Mouse (Mus musculus) neural tube, embryonic 11.5 days (tissue): ENCODE data around the gene Efna5. TPM values are rescaled to one million over a fixed set of nuclear protein-coding genes. Genes with fewer than 3 reads are reported as not detected.

Source experiments
- ATAC-seq: fragments of 200-750 bp; cut with Nextera tagmentation; 2 replicates; pipeline ENCODE4 v1.8.0; 2017; ENCODE audit warnings: moderate number of reproducible peaks, mild to moderate bottlenecking, moderate TSS enrichment, moderate library complexity; ENCODE audit not compliant: insufficient read depth, low FRiP score, low TSS enrichment
- DNase-seq: peaks from one replicate; pipeline ENCODE4 v3.0.0-alpha.2; 2015; ENCODE audit warnings: low spot score
- H3K27ac ChIP-seq: fragments of 300-500 bp; sonication (generic); 2 replicates; pipeline ENCODE4 v1.5.1; 2014; ENCODE audit warnings: low read depth, mild to moderate bottlenecking, low read length
- H3K27me3 ChIP-seq: fragments of 300-500 bp; sonication (generic); 2 replicates; pipeline ENCODE4 v1.6.1; 2014; ENCODE audit warnings: mild to moderate bottlenecking, low read length, mixed read lengths; ENCODE audit not compliant: control insufficient read depth, insufficient read depth
- H3K36me3 ChIP-seq: fragments of 300-500 bp; sonication (generic); 2 replicates; pipeline ENCODE4 v1.6.1; 2014; ENCODE audit warnings: mild to moderate bottlenecking, low read length, moderate library complexity, mixed read lengths; ENCODE audit not compliant: control insufficient read depth, insufficient read depth
- H3K4me1 ChIP-seq: fragments of 300-500 bp; sonication (generic); 2 replicates; pipeline ENCODE4 v1.6.1; 2014; ENCODE audit warnings: low read length, mixed read lengths; ENCODE audit not compliant: control insufficient read depth, insufficient read depth
- H3K4me2 ChIP-seq: fragments of 300-500 bp; sonication (generic); 2 replicates; pipeline ENCODE4 v1.6.1; 2014; ENCODE audit warnings: low read depth, mild to moderate bottlenecking, moderate library complexity
- H3K4me3 ChIP-seq: fragments of 300-500 bp; sonication (generic); 2 replicates; pipeline ENCODE4 v1.5.1; 2014; ENCODE audit warnings: low read depth, low read length
- H3K9ac ChIP-seq: fragments of 300-500 bp; sonication (generic); 2 replicates; pipeline ENCODE4 v1.6.1; 2014; ENCODE audit warnings: mild to moderate bottlenecking, low read length
- H3K9me3 ChIP-seq: fragments of 300-500 bp; sonication (generic); 2 replicates; pipeline ENCODE4 v1.6.1; 2016; ENCODE audit warnings: low read length; ENCODE audit not compliant: control insufficient read depth
- WGBS: fragments of 180-500 bp; shearing (Covaris S2); extraction: QIAGEN DNeasy Blood & Tissue Kit; methylation state at CpG from one replicate; pipeline ENCODE4 v1.1.7; 2014; 5-methylcytosine and 5-hydroxymethylcytosine counted together
- polyA plus RNA-seq: library from polyadenylated mRNA; unstranded; fragments of >200 nt; fragmentation: Nextera tagmentation; extraction: Ambion mirVana; gene quantifications from 2 replicates; pipeline ENCODE4 v1.2.1, GENCODE M21; 2014

Efna5 gene
- polyA plus RNA-seq, 1 experiment from 2014 or later: 40.1 TPM

DNA sequence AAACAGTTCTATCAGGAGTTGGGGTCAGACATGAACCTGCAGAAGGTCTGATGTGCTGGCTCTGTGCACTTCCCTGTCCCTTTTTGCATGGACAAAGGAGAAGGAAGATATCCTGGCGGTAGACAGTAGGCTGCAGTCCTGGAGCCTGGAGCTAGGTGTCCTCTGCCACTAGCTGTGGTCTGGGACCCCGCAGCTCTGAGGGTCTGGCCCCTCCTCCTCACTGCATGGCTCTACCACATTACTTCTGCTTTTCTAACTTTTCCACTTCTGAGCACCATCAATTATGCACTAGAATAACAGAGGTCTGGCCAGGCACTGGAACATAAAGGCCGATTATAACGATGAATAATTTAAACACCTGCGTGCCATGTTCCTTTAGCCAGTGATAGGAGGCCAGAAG is 36.8 kb downstream of the Efna5 start:
- Histone ChIP-seq H3K27ac (no peak overlapping the region), H3K36me3 (no peaks in the 10 kb centered on the region), H3K4me1 (peaks cover 3% of the 10 kb centered on the region; the same call in 1 of the 2 replicates), H3K27me3 (no peaks in the 10 kb centered on the region), H3K9ac (no peak overlapping the region), H3K4me2 (no peak overlapping the region), H3K4me3 (no peak overlapping the region), H3K9me3 (no peaks in the 10 kb centered on the region)
- ATAC-seq (peak; percentile 53), DNase-seq (peak; percentile 16)
- 53% methylated on average over 5 of the region's 5 CpGs for WGBS

DNA sequence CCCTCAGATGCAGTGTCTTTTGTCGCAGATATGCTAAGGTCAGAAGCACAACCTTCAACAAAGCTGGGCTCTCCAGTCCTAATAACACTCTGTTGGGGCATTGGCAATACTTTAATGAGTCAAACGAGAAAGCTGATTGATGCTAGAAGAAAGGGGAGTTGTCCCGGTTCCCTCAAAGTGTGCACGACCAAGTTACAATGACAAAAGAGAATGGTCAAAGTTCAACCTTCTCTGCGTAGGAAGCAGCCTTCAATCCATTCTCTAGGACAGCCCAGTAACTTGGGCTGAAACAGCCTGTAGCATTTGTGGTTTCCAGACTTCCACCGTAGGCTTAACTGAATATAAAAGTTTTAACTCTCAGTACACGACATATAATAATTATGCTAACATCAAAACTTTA is 43.8 kb downstream of the Efna5 start:
- DNase-seq: no peak
- WGBS: 43% methylated on average over 7 of the region's 7 CpGs
- Histone ChIP-seq H3K9ac (no peak overlapping the region), H3K4me1 (no peaks in the 10 kb centered on the region), H3K9me3 (no peaks in the 10 kb centered on the region), H3K27me3 (no peaks in the 10 kb centered on the region), H3K4me2 (no peak overlapping the region), H3K4me3 (no peak overlapping the region), H3K27ac (no peak overlapping the region), H3K36me3 (no peaks in the 10 kb centered on the region)
- ATAC-seq: no peak

DNA sequence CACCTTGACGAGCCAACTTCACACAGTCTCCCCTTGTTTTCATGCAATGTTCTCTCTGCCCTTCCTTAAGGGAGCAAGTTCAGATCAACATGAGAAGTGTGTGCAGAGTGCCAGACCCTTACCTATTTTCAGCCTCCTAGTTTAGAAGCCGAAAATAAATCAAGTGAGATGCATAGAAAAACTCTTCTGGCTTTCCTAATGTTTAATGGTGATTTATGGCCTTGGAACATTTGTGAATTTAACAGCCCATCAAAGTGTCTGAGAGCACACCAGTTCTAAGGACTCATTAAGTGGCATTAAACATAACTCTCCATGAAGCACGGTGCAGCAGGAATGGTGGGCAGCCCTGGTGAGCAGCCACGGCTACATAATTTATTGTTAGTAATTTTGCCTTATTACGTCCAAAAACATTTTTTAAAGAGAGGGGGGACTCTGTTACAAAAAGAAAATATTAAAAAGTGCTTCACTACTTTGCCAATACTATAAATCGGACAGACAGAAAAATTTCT is 44.5 kb downstream of the Efna5 start:
- ATAC-seq: no peak
- no peak for DNase-seq
- no peaks in the 10 kb centered on the region for H3K36me3 ChIP-seq
- no peaks in the 10 kb centered on the region for H3K27me3 ChIP-seq
- no peak overlapping the region for H3K9ac ChIP-seq
- H3K4me2 ChIP-seq: no peak overlapping the region
- 48% methylated on average over 6 of the region's 6 CpGs for WGBS
- H3K9me3 ChIP-seq: no peaks in the 10 kb centered on the region
- no peak overlapping the region for H3K4me3 ChIP-seq
- no peak overlapping the region for H3K27ac ChIP-seq
- no peaks in the 10 kb centered on the region for H3K4me1 ChIP-seq

DNA sequence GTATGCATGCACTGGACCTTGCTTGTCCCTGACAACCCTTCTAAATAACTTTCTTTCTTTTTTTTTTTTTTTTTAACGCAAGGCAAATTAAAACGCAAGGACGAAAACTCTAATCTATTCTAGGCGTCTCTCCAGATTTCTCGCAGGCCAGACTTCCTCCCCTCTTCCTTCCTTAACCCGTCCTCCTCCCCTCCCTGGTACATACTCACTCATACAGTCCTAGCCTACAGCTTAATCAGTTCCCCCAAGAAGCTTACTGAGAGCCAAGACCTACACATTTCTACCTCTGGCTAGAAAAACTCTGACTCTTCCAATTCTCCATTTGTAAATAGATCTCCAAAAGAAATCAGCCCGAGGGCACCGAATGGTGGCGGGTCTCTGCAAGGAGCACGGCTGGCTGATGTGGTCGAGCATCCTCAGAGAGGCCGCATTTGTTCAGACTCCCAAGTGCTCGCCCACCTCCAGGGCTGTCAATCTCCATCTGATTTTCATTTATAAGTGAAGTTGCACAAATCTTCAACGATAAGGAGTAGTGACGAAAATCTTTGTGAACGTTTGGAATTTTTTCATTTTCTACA is 48.5 kb downstream of the Efna5 start:
- no peak for DNase-seq
- Histone ChIP-seq H3K27me3 (no peaks in the 10 kb centered on the region), H3K4me1 (no peaks in the 10 kb centered on the region), H3K4me3 (no peak overlapping the region), H3K9me3 (no peaks in the 10 kb centered on the region), H3K9ac (no peak overlapping the region), H3K27ac (no peak overlapping the region), H3K36me3 (no peaks in the 10 kb centered on the region), H3K4me2 (no peak overlapping the region)
- no peak for ATAC-seq
- WGBS: 90% methylated on average over 16 of the region's 16 CpGs

DNA sequence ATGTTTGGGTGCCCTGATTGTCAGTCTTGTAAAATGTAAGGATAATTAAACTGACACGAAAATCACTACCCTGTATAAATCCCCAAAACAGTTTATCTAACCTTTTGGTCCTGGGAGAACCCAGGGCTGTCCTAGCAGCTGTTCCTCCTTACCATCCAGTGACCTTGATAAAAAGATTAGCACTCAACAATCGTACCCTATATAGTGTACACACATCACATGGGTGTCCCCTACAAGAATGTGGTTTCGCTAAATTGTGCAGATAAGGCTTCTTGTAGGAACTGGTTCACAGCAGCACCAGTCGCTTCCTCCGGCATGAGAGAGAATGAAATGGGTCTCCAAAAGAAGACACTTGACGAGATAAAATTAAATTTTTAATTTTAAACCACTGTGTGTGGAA is 53.6 kb downstream of the Efna5 start:
- Histone ChIP-seq H3K4me2 (no peak overlapping the region), H3K4me1 (no peaks in the 10 kb centered on the region), H3K36me3 (no peaks in the 10 kb centered on the region), H3K4me3 (no peak overlapping the region), H3K9ac (no peak overlapping the region), H3K27ac (no peak overlapping the region), H3K9me3 (no peaks in the 10 kb centered on the region), H3K27me3 (no peaks in the 10 kb centered on the region)
- ATAC-seq: no peak
- DNase-seq: no peak
- WGBS: 89% methylated on average over 6 of the region's 6 CpGs

DNA sequence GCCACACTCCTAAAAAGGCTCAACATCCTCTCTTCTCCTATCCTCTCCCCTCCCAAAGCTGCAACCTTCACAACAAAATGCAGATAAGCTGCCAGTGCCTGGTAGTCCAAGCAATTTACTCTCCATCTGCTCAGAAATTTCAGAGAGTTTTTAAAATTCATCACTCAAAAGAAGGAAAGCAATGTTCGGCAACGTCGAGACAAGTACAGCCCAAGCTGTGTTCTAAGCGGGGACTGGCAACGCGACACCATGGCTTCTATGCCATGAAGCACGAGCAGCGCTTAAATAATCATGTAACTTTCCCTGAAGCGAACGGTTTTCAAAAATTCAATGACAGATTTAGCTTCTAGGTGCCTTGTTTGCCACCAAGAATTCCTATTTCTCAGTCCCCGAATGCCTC is 59.9 kb downstream of the Efna5 start:
- Histone ChIP-seq H3K9me3 (no peaks in the 10 kb centered on the region), H3K4me3 (no peak overlapping the region), H3K4me1 (peaks cover 18% of the 10 kb centered on the region), H3K27ac (no peak overlapping the region), H3K27me3 (no peaks in the 10 kb centered on the region), H3K4me2 (no peak overlapping the region), H3K9ac (no peak overlapping the region), H3K36me3 (no peaks in the 10 kb centered on the region)
- ATAC-seq (no peak), DNase-seq (no peak)
- 89% methylated on average over 11 of the region's 11 CpGs for WGBS

DNA sequence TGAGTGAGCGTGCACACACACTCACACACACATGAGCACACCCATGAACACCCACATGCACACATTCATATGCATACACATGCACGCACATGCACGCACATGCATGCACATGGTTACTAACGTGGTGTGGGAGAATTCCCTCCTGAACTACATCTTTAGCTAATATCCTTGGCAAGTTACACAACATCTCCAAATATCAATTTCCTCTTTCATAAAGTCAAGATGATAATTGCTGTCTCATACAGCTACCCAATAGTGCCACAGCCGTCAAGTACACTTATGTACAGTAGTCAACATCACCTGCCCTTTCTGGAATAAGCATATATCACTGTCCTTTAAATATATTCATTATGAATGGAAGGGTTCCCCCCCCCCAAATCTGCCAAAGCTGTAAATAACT is 61.2 kb downstream of the Efna5 start:
- H3K36me3 ChIP-seq: no peaks in the 10 kb centered on the region

DNA sequence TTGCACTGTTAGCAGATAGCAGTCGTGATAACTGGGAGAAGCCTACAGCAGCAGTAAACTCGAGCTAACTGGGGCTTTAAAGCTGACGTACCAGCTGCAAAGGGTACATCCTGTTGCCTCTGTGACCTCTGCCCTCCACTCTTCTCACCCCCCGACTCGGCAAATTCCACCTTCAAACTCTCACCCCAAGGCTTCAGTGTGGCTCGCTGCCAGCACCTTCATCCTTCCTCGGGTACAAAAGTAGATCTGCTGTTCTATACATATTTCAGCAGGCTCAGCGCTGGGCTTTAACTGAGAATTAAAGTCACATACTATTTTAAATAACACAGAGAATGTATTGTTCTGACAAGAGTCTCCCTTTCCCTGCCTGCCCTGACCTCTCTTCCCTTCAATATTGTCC is 62.3 kb downstream of the Efna5 start:
- no peaks in the 10 kb centered on the region for H3K27me3 ChIP-seq
- H3K27ac ChIP-seq: 0 out of 2 replicates have a peak overlapping the region, but pooled peaks have one; percentile 14
- 9% methylated on average over 8 of the region's 8 CpGs for WGBS
- DNase-seq (peak; percentile 41), ATAC-seq (no peak)
- peaks cover 18% of the 10 kb centered on the region for H3K4me1 ChIP-seq
- H3K36me3 ChIP-seq: no peaks in the 10 kb centered on the region
- H3K9me3 ChIP-seq: no peaks in the 10 kb centered on the region
- no peak overlapping the region for H3K4me2 ChIP-seq
- no peak overlapping the region; the same call in 1 of the 2 replicates for H3K9ac ChIP-seq
- no peak overlapping the region for H3K4me3 ChIP-seq

More for the DNA sequence above, 61.2 kb downstream of the Efna5 start:
- no peak for DNase-seq
- H3K4me1 ChIP-seq: peaks cover 18% of the 10 kb centered on the region
- no peak overlapping the region for H3K4me2 ChIP-seq
- 92% methylated on average over 5 of the region's 5 CpGs for WGBS
- no peak overlapping the region for H3K27ac ChIP-seq
- no peaks in the 10 kb centered on the region for H3K9me3 ChIP-seq
- no peak overlapping the region for H3K4me3 ChIP-seq
- H3K9ac ChIP-seq: no peak overlapping the region
- no peak for ATAC-seq
- H3K27me3 ChIP-seq: no peaks in the 10 kb centered on the region

DNA sequence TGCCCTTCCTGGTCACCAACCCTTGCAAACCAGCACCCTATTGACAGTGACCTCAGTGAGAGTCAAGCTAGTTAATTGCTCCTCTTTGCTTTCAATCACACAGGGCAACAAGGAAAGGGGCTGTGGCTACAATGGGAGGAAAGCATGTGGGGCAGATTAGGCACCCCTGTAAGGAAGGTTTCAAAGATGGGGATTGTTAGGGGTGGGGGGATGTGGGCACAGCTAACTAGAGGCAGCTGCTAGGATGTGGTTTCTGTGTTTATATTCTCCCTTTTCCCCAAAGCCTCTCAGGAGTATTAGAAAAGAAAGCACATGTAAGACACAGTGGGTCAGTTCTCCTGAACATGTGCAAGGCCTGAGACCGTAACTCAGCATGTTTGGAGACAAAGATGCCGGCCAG is 62.8 kb downstream of the Efna5 start:
- Histone ChIP-seq H3K9ac (no peak overlapping the region; the same call in 1 of the 2 replicates), H3K4me1 (peaks cover 18% of the 10 kb centered on the region), H3K9me3 (no peaks in the 10 kb centered on the region), H3K4me2 (no peak overlapping the region), H3K36me3 (no peaks in the 10 kb centered on the region), H3K4me3 (no peak overlapping the region), H3K27me3 (no peaks in the 10 kb centered on the region), H3K27ac (0 out of 2 replicates have a peak overlapping the region, but pooled peaks have one; percentile 14)
- DNase-seq: no peak
- 34% methylated on average over 2 of the region's 2 CpGs for WGBS
- no peak for ATAC-seq
